Mouse (Mus musculus) forebrain, postnatal 0 days (tissue): ENCODE measurements at regions not wholly inside any gene's neighbourhood (a gene's known extent, or its start where the extent isn't known, plus 50 kb on each side); places are given as distances from the start of the nearest gene placed in this dataset.

Source experiments
- ATAC-seq: fragments of 200-750 bp; cut with Nextera tagmentation; 2 replicates; pipeline ENCODE4 v1.8.0; 2017; ENCODE audit warnings: mild to moderate bottlenecking, moderate library complexity
- DNase-seq: peaks from one replicate; pipeline ENCODE4 v3.0.0-alpha.2; 2015
- H3K27ac ChIP-seq: fragments of 300-500 bp; sonication (generic); 2 replicates; pipeline ENCODE4 v1.5.1; 2014; ENCODE audit warnings: low read depth, mild to moderate bottlenecking, antibody characterized with exemption, low read length, moderate library complexity, mixed read lengths
- H3K27me3 ChIP-seq: fragments of 300-500 bp; sonication (generic); 2 replicates; pipeline ENCODE4 v1.6.1; 2014; ENCODE audit warnings: mild to moderate bottlenecking, low read length, mixed read lengths; ENCODE audit not compliant: insufficient read depth
- H3K36me3 ChIP-seq: fragments of 300-500 bp; sonication (generic); 2 replicates; pipeline ENCODE4 v1.6.1; 2014; ENCODE audit warnings: mild to moderate bottlenecking, moderate library complexity; ENCODE audit not compliant: insufficient read depth
- H3K4me1 ChIP-seq: fragments of 300-500 bp; sonication (generic); 2 replicates; pipeline ENCODE4 v1.6.1; 2014; ENCODE audit warnings: antibody characterized with exemption; ENCODE audit not compliant: insufficient read depth
- H3K4me2 ChIP-seq: fragments of 300-500 bp; sonication (generic); 2 replicates; pipeline ENCODE4 v1.6.1; 2014; ENCODE audit warnings: low read depth, mild to moderate bottlenecking, moderate library complexity
- H3K4me3 ChIP-seq: fragments of 300-500 bp; sonication (generic); 2 replicates; pipeline ENCODE4 v1.5.1; 2014; ENCODE audit warnings: low read depth, low read length, mixed read lengths
- H3K9ac ChIP-seq: fragments of 300-500 bp; sonication (generic); 2 replicates; pipeline ENCODE4 v1.6.1; 2014; ENCODE audit warnings: mild to moderate bottlenecking
- H3K9me3 ChIP-seq: fragments of 300-500 bp; sonication (generic); 2 replicates; pipeline ENCODE4 v1.6.1; 2016; ENCODE audit warnings: low read length
- CTCF ChIP-seq: sonication (generic); IDR thresholded peaks from 2 replicates; pipeline ENCODE4 v1.5.1; 2016; ENCODE audit warnings: antibody characterized with exemption, control low read depth, low read depth
- WGBS: fragments of 180-500 bp; shearing (Covaris S2); extraction: QIAGEN DNeasy Blood & Tissue Kit; methylation state at CpG from one replicate; pipeline ENCODE4 v1.1.7; 2014; 5-methylcytosine and 5-hydroxymethylcytosine counted together

DNA sequence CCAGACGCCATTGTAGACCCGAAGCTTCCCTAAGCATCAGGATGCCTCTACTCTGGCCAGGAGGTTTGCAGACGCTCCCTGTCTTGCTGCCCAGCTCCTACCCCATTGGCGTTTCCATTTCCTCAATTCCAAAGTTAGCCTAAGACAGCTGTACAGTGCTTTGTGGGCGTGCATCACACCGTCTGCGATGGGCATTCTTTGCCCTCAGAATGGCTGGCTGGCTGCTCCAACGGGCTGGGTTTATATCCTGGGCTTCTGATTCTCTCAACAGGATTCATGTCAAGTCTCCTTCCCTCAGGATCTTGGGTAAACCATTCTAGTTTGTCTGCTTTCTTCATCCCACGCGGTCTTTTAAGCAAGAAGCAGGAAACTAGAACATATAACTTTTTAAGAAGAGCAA is 104.3 kb upstream of the Ankrd55 start:
- H3K9ac ChIP-seq, result no peak overlapping the region
- H3K9me3 ChIP-seq, result no peaks in the 10 kb centered on the region
- no peak overlapping the region for H3K4me2 ChIP-seq
- ATAC-seq, result no peak
- H3K4me1 ChIP-seq, result no peaks in the 10 kb centered on the region; the same call in 1 of the 2 replicates
- no peak overlapping the region for H3K4me3 ChIP-seq
- no peak overlapping the region for H3K27ac ChIP-seq
- TF ChIP-seq CTCF, result no peak
- WGBS, result 92% methylated on average over 10 of the region's 10 CpGs
- H3K36me3 ChIP-seq, result no peaks in the 10 kb centered on the region
- DNase-seq, result no peak
- no peaks in the 10 kb centered on the region; the same call in 1 of the 2 replicates for H3K27me3 ChIP-seq

GRCm38 (mm10) chr13:112185116-112185515 is 103.1 kb upstream of the Ankrd55 start:
- Histone ChIP-seq H3K4me3 (no peak overlapping the region), H3K4me1 (no peaks in the 10 kb centered on the region; the same call in 1 of the 2 replicates), H3K27me3 (peaks cover 8% of the 10 kb centered on the region), H3K27ac (no peak overlapping the region), H3K36me3 (no peaks in the 10 kb centered on the region), H3K9ac (no peak overlapping the region), H3K4me2 (no peak overlapping the region), H3K9me3 (no peaks in the 10 kb centered on the region)
- DNase-seq (no peak), ATAC-seq (no peak)
- TF ChIP-seq CTCF, result no peak
- WGBS, result 36% methylated on average over 9 of the region's 12 CpGs

- no peaks in the 10 kb centered on the region for H3K36me3 ChIP-seq
- 29% methylated on average over 3 of the region's 3 CpGs for WGBS
- H3K9me3 ChIP-seq, result no peaks in the 10 kb centered on the region
- H3K27me3 ChIP-seq, result peaks cover 9% of the 10 kb centered on the region
- no peak overlapping the region for H3K4me2 ChIP-seq
- no peaks in the 10 kb centered on the region; the same call in 1 of the 2 replicates for H3K4me1 ChIP-seq
- DNase-seq (peak; percentile 85), ATAC-seq (peak; percentile 97)
- no peak overlapping the region for H3K4me3 ChIP-seq
- no peak overlapping the region for H3K27ac ChIP-seq
- H3K9ac ChIP-seq, result no peak overlapping the region
- no peak for TF ChIP-seq CTCF
These were observed 101.0 kb upstream of the Ankrd55 start for GRCm38 (mm10) chr13:112187226-112187625.

DNA sequence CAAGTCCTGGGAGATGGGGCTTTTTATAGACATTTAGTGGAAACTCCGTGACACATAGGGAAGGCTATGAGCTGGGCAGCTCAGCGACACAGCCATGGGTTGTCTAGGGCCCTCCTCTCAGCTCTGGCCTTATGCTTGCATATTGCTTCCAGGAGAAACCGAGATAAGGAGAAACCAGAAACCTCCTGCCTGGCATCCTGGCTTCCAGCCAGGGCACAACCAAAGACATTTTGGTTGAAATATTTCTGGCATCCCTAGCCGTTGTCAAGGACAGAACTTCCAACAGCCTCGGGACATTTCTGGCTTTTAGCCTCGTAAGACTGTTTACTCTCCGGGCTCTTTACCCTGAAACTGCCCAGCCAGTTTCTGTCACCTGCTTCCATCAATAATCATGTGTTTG is 99.9 kb upstream of the Ankrd55 start:
- Histone ChIP-seq H3K9me3 (no peaks in the 10 kb centered on the region), H3K27ac (no peak overlapping the region), H3K4me3 (no peak overlapping the region), H3K9ac (no peak overlapping the region), H3K27me3 (peaks cover 9% of the 10 kb centered on the region), H3K4me1 (no peaks in the 10 kb centered on the region; the same call in 1 of the 2 replicates), H3K36me3 (no peaks in the 10 kb centered on the region), H3K4me2 (no peak overlapping the region)
- DNase-seq (no peak), ATAC-seq (no peak)
- WGBS, result 65% methylated on average over 7 of the region's 7 CpGs
- TF ChIP-seq CTCF, result no peak

GRCm38 (mm10) chr13:112188741-112189476 is 99.3 kb upstream of the Ankrd55 start:
- Histone ChIP-seq H3K27me3 (peaks cover 9% of the 10 kb centered on the region), H3K9me3 (no peaks in the 10 kb centered on the region), H3K27ac (no peak overlapping the region), H3K36me3 (no peaks in the 10 kb centered on the region), H3K4me3 (no peak overlapping the region), H3K9ac (no peak overlapping the region), H3K4me2 (no peak overlapping the region), H3K4me1 (no peaks in the 10 kb centered on the region; the same call in 1 of the 2 replicates)
- TF ChIP-seq CTCF, result no peak
- ATAC-seq, result no peak
- DNase-seq, result no peak
- 90% methylated on average over 18 of the region's 18 CpGs for WGBS

- Histone ChIP-seq H3K27me3 (peaks cover 9% of the 10 kb centered on the region), H3K27ac (no peak overlapping the region), H3K4me1 (no peaks in the 10 kb centered on the region; the same call in 1 of the 2 replicates), H3K36me3 (no peaks in the 10 kb centered on the region), H3K9me3 (no peaks in the 10 kb centered on the region), H3K4me3 (no peak overlapping the region), H3K9ac (no peak overlapping the region), H3K4me2 (no peak overlapping the region)
- no peak for ATAC-seq
- 47% methylated on average over 5 of the region's 5 CpGs for WGBS
- no peak for DNase-seq
- no peak for TF ChIP-seq CTCF
These were observed 98.6 kb upstream of the Ankrd55 start for GRCm38 (mm10) chr13:112189605-112190004.

DNA sequence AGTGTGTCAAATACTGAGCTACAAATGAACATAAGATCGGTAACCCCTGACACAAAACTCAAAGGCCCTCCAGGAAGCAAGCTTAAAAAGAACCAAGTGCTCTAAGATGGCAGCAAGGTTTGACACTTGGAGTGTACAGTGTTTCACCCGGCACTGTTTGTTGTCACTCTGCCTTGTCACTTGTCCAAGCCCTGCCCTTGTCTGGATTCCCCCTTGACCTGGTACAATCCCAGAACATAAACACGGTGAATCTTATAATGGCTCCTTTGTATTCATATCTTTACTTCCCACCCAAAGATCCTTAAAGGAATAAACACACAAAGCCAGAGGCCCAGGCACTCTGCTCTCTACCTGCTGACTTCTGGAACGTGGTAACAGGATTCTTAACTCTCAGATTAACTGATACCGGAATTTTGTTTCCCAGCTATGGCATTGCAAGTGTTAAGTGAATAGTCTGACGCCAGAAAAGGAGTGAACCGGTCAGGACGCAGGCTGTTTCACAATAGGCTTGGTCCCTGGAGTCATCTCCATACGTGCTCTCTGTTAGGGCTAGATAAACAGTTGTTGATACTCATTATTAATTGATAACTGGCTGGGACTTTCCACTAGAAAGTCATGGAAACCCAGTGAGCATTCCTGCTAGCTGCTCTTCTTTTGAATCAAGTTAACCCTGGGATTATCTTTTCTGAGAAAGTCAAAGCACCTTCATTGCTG is 95.9 kb upstream of the Ankrd55 start:
- Histone ChIP-seq H3K9ac (no peak overlapping the region), H3K4me2 (no peak overlapping the region), H3K9me3 (no peaks in the 10 kb centered on the region), H3K27ac (no peak overlapping the region), H3K36me3 (no peaks in the 10 kb centered on the region), H3K4me3 (no peak overlapping the region), H3K4me1 (no peaks in the 10 kb centered on the region), H3K27me3 (peaks cover 16% of the 10 kb centered on the region)
- no peak for ATAC-seq
- 47% methylated on average over 9 of the region's 9 CpGs for WGBS
- TF ChIP-seq CTCF, result no peak
- no peak for DNase-seq
